Mouse (Mus musculus) G1E (cell line): ENCODE measurements around the gene Arl5c. TPM values are rescaled to one million over a fixed set of nuclear protein-coding genes. Genes with fewer than 3 reads are reported as not detected.

Experiments used
- ATAC-seq: 2 replicates; pipeline ENCODE4 v1.8.0; 2016; ENCODE audit warnings: mild to moderate bottlenecking; ENCODE audit not compliant: insufficient number of reproducible peaks, poor library complexity, low FRiP score, severe bottlenecking; ENCODE audit errors: extremely low read depth
- DNase-seq: peaks from one replicate; pipeline ENCODE4 v3.0.0; 2012; ENCODE audit warnings: low spot score
- H3K27me3 ChIP-seq: 2 replicates; pipeline ENCODE4 v1.6.1; 2012; ENCODE audit warnings: mild to moderate bottlenecking, low read length, inconsistent platforms; ENCODE audit not compliant: insufficient read depth
- H3K36me3 ChIP-seq: replicated peaks from 2 replicates; pipeline ENCODE3; 2012; ENCODE audit warnings: mild to moderate bottlenecking, inconsistent platforms
- H3K4me1 ChIP-seq: 2 replicates; pipeline ENCODE4 v1.6.1; 2012; ENCODE audit warnings: low read depth, low read length, inconsistent platforms, mixed read lengths; ENCODE audit not compliant: insufficient read depth
- H3K4me3 ChIP-seq: 2 replicates; pipeline ENCODE4 v1.5.1; 2012; ENCODE audit warnings: low read depth, mild to moderate bottlenecking, inconsistent platforms, low read length, moderate library complexity, mixed read lengths
- H3K9me3 ChIP-seq: replicated peaks from 2 replicates; pipeline ENCODE4 v1.6.1; 2012; ENCODE audit warnings: inconsistent platforms
- CTCF ChIP-seq: IDR thresholded peaks from 2 replicates; pipeline ENCODE4 v1.5.1; 2012; ENCODE audit warnings: low read depth, low read length, inconsistent platforms, mixed read lengths
- GATA1 ChIP-seq: IDR thresholded peaks from 2 replicates; pipeline ENCODE4 v1.6.1; 2012; ENCODE audit warnings: borderline replicate concordance, low read length, inconsistent platforms, mixed read lengths
- GATA2 ChIP-seq: IDR thresholded peaks from 2 replicates; pipeline ENCODE4 v1.6.1; 2012; ENCODE audit warnings: low read depth, low read length, inconsistent platforms, borderline replicate concordance
- POLR2AphosphoS5 ChIP-seq: IDR thresholded peaks from 2 replicates; pipeline ENCODE4 v1.6.1; 2012; ENCODE audit warnings: low read depth, low read length, inconsistent platforms; ENCODE audit not compliant: insufficient replicate concordance
- TAL1 ChIP-seq: conservative IDR thresholded peaks from 2 replicates; pipeline ENCODE4 v1.6.1; 2012; ENCODE audit warnings: low read depth, low read length, inconsistent platforms, mixed read lengths
- polyA plus RNA-seq: library from polyadenylated mRNA; stranded (reverse); fragments of >175 nt; gene quantifications from 2 replicates; pipeline ENCODE4 v1.2.3, GENCODE M21; 2012
- total RNA-seq, 2 experiments: library from RNA; stranded (forward) in 1 of 2; stranded (reverse) in 1 of 2; fragments of 200-1000 nt in 1 of 2; fragments of >200 nt in 1 of 2; fragmentation: Nextera tagmentation in 1 of 2; gene quantifications; 2 replicates each; pipeline ENCODE4 v1.2.3; 2014 to 2017

The Arl5c gene
- total and polyA plus RNA-seq, 3 experiments: 0.44 TPM; not detected in 2

GRCm38 (mm10) chr11:97987551-97988526, 8.1 kb downstream of the Arl5c start:
- H3K36me3 ChIP-seq: peaks cover 5% of the 10 kb centered on the region
- peak overlapping the region; percentile 86 for H3K4me3 ChIP-seq
- peak; percentile 88 for DNase-seq
- H3K9me3 ChIP-seq: no peaks in the 10 kb centered on the region
- TF ChIP-seq TAL1 (no peak), GATA2 (no peak), CTCF (0 out of 2 replicates have a peak, but pooled peaks have one; percentile 40)
- peaks cover 49% of the 10 kb centered on the region for H3K4me1 ChIP-seq
- H3K27me3 ChIP-seq: peaks cover 42% of the 10 kb centered on the region
- ATAC-seq: peak; percentile 67

DNA sequence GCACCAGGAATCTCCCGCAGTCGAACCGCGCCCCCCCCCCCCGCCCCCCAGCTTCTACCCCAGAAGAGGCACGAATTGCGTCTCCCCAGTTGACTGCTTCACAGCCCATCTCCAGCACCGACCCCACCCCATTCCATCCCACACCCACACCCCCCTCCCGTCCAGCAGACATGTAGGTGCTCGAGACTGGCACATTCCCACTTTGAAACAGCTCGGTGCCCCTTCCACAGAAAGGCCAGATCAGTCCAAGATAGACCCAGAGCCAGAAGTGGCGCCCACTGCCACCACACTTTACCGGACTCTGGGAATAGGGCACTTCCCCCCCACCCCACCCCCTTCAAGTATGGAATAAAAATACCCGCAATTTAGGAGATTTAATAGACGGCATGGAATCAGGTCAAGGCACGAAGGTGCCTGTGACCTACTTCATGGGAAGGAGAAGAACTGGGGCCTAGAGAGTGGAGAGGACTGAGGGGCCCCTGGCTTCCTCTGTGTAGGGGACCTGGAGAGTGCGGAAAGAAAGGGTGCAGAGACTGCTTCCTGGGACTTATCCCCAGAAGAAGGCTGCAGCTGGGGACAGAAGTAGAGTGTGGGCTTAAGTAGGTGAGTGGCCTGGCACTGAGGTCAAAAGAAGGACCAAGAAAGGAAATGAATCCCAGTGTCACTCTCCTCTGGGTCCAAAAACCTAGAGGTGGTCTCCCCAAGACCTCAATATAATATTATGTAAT, 9.1 kb downstream of the Arl5c start:
- Histone ChIP-seq H3K4me1 (peaks cover 49% of the 10 kb centered on the region), H3K27me3 (peaks cover 40% of the 10 kb centered on the region), H3K36me3 (peaks cover 5% of the 10 kb centered on the region), H3K4me3 (peak overlapping the region; percentile 68; the same call in 1 of the 2 replicates), H3K9me3 (no peaks in the 10 kb centered on the region)
- ATAC-seq (no peak), DNase-seq (no peak)
- TF ChIP-seq POLR2AphosphoS5 (no peak), GATA2 (no peak), TAL1 (no peak), CTCF (no peak), GATA1 (no peak)

DNA sequence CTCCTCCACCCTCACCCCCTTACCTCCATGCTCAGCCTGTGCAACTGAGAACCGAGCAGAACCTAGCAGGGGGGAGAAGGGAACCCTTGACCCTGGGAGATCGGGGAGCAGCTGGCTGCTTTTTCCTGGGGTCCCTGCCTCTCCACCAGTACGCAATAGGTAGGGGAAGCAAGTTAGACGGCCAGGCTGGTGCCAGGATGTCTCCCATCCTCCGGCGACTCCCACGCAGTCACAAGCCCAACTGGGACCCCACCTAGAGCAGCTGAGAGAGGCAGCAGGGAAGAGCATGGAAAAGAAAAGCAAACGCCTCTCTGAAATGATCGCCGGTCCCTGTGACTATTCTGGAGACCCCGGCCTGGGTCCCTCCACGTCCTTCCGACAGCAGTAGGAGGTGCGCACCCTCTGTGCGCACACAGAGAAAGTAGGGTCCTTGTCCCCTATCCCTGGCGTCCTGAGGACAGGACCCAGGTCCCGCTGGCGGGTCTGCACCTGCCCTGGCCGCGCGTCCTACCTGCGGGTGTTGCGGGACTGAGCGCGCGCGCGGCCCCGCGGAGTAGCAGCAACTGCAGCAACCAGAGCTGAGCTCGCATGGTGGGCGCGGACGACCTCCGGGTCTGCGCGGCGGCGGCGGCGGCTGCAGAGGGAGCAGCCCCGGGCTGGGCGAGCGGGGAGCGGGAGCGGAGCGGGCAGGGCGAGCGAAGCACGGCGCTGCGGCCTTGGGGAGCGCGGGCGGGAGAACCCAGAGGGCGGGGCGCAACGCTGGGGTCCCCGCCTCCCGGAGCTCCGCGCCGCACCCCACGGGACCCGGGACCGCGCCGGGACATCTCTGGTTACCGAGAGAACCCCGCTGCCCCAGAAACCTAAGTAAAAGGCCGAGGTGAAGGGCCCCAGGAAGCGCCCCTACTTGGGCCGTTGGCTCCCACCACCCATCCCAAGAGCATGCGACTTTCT, 10.0 kb downstream of the Arl5c start, which contains the start of gene Plxdc1:
Gene Plxdc1, minus strand, starts transcription at position 718 of the 951 bp plus-strand sequence.
- Histone ChIP-seq H3K36me3 (peaks cover 5% of the 10 kb centered on the region), H3K4me1 (peaks cover 49% of the 10 kb centered on the region), H3K4me3 (peak within 1 kb of the TSS; percentile 68), H3K27me3 (peaks cover 45% of the 10 kb centered on the region), H3K9me3 (no peaks in the 10 kb centered on the region)
- no peak for TF ChIP-seq CTCF
- TF ChIP-seq GATA1: no peak
- TF ChIP-seq POLR2AphosphoS5: no peak
- no peak for TF ChIP-seq GATA2
- no peak for TF ChIP-seq TAL1
- ATAC-seq (no peak), DNase-seq (peak; percentile 44)

DNA sequence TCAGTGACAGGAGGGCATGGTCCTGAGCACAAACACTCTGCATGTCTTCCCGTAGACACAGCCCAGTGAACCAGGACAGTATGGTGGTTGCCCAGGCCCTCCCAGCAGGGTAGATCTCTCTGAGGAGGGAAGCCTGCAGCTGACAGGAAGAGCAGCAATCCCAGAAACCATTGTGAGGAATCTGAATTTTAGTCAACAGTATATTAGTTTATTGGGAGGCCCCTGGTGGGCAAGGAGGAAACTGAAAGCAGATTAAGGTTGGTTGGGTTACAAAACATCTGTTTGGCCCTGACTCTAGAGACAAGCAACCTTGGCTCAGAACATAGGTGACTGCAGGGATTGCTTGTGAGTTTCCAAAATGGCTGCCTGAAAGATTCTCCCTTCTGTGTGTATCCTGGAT, 12.0 kb downstream of the Arl5c start:
- no peak for TF ChIP-seq POLR2AphosphoS5
- TF ChIP-seq GATA2: no peak
- no peak for TF ChIP-seq TAL1
- TF ChIP-seq GATA1: no peak
- no peak for TF ChIP-seq CTCF
- Histone ChIP-seq H3K4me3 (no peak overlapping the region), H3K9me3 (no peaks in the 10 kb centered on the region), H3K36me3 (peaks cover 8% of the 10 kb centered on the region), H3K27me3 (peaks cover 50% of the 10 kb centered on the region), H3K4me1 (peaks cover 33% of the 10 kb centered on the region)
- ATAC-seq (no peak), DNase-seq (no peak)

- no peak for DNase-seq
- Histone ChIP-seq H3K36me3 (peaks cover 11% of the 10 kb centered on the region), H3K4me3 (no peak overlapping the region), H3K4me1 (peaks cover 33% of the 10 kb centered on the region), H3K27me3 (peaks cover 53% of the 10 kb centered on the region), H3K9me3 (no peaks in the 10 kb centered on the region)
- TF ChIP-seq GATA1 (no peak), GATA2 (no peak), POLR2AphosphoS5 (no peak), TAL1 (no peak), CTCF (no peak)
- ATAC-seq: no peak
Observed at GRCm38 (mm10) chr11:97983506-97983905, 12.5 kb downstream of the Arl5c start.
